Mouse (Mus musculus): ENCODE measurements around the gene Ptgis. TPM values are rescaled to one million over a fixed set of nuclear protein-coding genes. Genes with fewer than 3 reads are reported as not detected.

Gene Ptgis
- total and polyA plus RNA-seq, 3 experiments: 17.3 to 74.3 (median 37.2) TPM

DNA sequence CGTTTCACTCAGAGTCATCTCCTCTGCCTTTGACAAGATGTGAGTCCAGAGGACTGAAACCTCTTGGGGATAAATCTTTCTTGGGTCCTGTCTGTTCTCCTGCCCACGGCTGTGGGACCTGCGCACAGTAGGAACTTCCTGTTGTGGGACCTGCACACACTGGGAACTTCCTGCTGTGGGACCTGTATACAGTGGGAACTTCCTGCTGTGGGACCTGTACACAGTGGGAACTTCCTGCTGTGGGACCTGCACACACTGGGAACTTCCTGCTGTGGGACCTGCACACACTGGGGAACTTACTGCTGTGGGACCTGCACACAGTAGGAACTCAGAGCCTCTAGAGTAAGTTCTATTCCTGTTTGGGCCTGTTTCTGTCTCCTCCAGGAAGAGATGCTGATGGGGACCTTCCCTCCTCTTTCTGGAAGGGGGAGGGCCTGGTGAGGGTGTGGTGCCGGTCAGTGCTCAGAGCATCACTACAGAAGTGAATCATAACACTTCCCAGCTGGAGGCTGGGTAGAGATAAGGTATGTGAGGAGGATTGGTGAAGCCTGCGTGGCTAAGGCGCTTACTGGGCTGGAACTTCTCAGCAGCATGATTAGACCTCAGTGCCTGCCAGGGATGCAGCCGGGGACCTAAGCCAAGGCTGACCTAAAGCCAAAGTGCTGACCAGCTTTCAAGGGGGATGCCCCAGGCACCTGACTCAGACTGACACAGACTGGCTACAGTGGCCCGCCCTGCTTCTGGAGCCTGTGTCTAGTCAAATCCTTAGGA is 22.8 kb upstream of the Ptgis start:
- peak; percentile 13 for DNase-seq

- DNase-seq: no peak
Measured at GRCm38 (mm10) chr2:167262433-167262832, 22.0 kb upstream of the Ptgis start.

GRCm38 (mm10) chr2:167261106-167261505 is 20.7 kb upstream of the Ptgis start:
- no peak for DNase-seq

DNA sequence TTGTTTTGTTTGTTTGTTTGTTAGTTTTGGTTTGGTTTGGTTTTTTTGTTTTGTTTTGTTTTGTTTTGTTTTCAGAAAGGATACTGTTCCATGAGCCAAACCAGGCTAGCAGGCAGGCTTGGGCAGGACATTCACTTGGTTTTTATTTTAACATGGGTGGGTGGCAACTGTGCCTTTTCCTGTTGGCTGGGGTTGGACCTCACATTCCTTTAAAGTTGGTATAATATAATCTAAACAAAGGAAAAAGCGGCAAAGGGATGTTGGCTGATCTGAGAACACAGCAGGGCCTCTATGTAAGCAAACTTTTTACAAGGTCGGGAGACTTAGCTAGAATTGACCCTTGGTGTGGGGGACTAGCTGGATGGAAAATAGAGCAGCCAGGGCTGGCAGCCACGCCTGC is 17.4 kb upstream of the Ptgis start:
- DNase-seq: no peak

- no peak for DNase-seq
Measured at GRCm38 (mm10) chr2:167254808-167255207, 14.4 kb upstream of the Ptgis start.

GRCm38 (mm10) chr2:167254185-167254584 is 13.8 kb upstream of the Ptgis start:
- DNase-seq: peak; percentile 92

- no peak for DNase-seq
Measured at GRCm38 (mm10) chr2:167253476-167253875, 13.1 kb upstream of the Ptgis start.

- peak; percentile 37 for DNase-seq
Measured at GRCm38 (mm10) chr2:167252057-167252687, 11.8 kb upstream of the Ptgis start.

GRCm38 (mm10) chr2:167250736-167251337 is 10.4 kb upstream of the Ptgis start:
- DNase-seq: peak; percentile 71

GRCm38 (mm10) chr2:167250003-167250735 is 9.8 kb upstream of the Ptgis start:
- DNase-seq: peak; percentile 88

GRCm38 (mm10) chr2:167249591-167249990 is 9.2 kb upstream of the Ptgis start:
- no peak for DNase-seq

- no peak for DNase-seq
Measured at GRCm38 (mm10) chr2:167247823-167248222, 7.4 kb upstream of the Ptgis start.

DNA sequence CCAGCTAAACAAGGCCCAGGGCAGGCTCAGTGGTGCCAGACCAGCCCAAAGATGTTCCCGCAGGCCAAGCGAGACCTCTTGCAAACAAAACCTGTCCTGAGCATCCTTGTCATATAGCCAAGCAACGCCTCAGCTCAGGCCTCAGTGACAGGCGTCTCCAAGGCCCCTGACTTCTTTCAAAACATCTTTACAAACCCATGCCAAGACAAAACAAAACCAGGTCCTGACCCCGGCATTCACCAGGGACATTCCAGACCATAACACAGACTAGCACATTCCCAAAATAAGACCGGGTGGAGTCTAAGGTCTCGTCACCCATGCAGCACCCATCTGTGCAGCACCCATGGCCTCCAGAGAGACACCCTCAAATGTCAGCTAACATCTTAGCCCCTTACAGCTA is 6.3 kb upstream of the Ptgis start:
- DNase-seq: no peak

GRCm38 (mm10) chr2:167244892-167245291 is 4.5 kb upstream of the Ptgis start:
- no peak for DNase-seq

DNA sequence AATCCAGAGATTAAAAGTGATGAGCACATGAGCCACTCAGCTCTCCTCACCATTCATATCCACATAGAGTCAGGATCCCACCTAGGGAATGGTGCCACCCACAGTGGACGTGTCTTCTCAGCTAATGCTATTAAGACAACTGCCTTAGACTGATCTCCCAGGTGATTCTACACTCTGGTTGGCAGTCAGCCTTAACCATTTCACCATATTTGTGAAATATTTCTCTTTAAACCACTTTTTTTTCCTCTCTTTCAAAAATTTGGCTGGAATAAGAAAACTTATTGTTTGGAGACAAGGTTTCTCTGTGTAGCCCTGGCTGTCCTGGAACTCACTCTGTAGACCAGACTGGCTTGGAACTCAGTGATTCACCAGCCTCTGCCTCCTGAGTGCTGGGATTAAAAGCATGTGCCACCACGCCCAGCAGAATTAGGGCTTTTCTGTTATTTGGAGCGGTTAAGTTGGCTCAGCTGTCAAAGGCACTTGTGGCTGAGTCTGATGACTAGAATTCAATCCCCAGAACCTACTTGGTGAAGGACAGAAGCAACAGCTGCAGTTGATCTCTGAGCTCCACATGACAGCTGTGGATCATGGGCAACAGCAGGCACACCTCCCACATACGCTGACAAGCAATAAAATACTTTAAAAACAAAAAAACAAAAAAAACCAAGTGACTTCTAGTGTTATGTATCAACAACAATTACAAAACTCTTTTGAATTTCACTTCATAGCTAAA is 3.6 kb upstream of the Ptgis start:
- no peak for DNase-seq

DNA sequence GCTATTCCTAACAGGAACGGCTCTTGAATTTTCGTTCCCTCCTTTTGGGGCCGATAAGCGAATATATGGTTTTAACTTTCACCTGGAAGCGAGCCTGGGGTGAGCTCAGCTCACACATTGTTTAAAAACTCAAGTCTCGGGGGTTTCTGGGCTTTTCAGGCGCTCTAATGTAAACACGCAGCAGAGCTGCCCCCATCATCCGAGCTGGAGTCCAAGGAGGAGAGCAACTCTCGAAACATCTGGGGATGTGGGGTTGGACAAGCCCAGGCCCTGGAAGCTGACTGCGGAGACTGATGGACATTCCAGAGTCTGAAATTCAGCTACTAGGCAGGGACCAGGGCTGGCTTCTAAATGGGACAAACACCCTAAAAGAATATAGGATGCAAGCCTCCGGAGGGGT is 1.1 kb downstream of the Ptgis start:
- no peak for DNase-seq

DNA sequence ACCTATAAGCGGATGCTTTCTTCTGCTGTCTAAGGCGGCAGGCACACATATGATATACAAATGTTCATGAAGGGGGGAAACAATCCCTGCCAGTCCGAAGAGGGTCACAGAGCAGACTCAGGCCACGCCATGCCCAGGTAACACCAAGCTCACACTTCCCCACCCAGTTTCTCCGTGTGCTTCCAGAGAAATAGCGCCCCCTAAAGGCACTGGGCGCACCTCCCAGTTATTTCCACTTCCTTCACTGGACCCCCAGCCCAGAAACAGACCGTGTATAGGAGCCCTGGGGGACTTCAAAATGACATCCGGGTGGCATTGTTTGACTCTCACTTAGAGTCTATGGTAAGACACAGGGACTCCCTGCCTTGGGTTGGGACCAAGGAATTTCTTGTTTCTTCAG is 3.2 kb downstream of the Ptgis start:
- no peak for DNase-seq

DNA sequence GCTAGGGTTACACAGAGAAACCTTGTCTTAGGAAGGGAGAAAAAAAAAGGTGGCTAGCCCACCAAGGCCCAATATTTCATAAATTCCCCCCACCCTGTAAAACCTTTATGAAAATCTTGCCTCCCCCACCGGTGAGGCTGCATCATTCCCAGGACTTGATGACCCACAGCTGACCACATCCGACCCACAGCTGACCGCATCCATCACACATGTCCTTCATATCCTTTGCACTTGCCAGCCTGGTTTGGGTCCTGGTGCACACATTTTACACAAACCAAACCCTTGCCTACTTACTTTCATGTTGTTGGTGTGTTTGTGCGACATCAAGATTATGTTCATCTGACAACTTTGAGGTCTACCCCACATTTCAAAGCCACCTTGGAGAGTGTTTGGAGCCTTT is 4.2 kb downstream of the Ptgis start:
- DNase-seq: no peak

DNA sequence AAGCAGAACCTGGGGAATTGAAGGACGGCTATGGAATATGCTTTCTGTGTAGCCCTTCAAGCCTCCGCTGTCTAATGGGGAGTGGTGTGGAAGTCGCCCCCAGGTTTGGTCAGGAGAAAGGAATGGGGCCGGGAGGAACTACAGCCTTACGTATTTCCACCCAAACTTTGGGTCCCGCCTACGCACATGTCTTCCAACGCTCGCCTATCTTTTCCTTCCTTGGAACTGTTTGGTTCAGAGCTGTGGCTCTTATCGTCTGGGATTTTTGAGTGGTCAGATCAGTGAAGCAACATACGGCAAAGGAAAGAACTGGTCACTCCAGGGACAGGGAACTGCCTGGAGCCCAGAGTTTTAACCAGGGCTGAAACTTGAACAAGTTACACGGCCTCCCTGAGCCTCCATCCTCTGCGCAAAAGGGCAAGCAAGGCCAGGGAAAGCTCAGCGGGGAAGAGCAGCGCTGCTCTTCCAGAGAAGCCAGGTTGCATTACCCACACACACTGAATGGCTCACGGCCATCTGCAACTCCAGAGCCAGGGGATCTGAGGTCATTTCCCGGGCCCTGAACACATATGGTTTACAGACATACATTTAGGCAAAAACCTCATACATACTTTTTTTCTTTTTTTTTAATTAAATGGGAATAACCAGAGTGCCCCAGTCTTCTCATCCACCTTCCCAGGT is 4.9 kb downstream of the Ptgis start:
- no peak for DNase-seq

DNA sequence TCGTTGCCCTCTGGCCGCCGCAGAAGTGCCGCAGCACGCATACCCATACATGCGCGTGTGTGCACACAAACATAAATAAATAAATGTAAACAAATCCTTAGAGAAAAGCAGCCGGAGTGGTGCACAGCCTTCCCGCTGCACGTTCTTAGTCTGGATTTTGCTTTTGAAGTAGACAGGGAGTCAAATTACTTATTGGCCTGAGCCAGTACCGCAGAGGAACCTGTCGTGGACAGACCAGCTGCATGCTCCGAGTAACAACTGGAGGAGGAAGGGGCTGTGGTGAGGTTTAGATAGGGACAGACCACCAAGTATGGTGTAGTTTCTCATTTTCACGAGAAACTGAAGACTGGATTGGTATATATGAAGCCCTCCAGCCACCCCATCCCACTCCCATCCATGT is 6.6 kb downstream of the Ptgis start:
- DNase-seq: no peak

DNA sequence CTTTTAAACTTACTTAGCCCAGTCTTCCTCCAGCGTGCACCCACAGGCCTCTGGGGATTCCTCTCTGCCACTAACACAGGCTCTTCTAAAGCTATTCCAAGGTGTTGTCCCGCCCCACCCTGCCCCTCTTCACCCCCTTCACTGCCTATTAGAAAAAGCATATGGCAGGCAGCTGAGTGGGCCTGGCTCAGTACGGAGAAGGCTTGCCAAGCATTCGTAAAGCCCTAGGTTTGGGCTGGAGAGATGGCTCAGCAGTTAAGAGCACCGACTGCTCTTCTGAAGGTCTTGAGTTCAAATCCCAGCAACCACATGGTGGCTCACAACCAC is 7.4 kb downstream of the Ptgis start:
- DNase-seq: no peak
